Mouse (Mus musculus) large intestine, adult 2 months (tissue): ENCODE measurements around the gene Lrrc8e. TPM values are rescaled to one million over a fixed set of nuclear protein-coding genes. Genes with fewer than 3 reads are reported as not detected.

Experiments used
- polyA plus RNA-seq: library from polyadenylated mRNA; depleted of rRNA; stranded (reverse); fragments of >200 nt; gene quantifications from 2 replicates; pipeline ENCODE4 v1.2.3, GENCODE M21; 2012; rRNA removed

Lrrc8e gene
- polyA plus RNA-seq, 1 experiment: 0.24 TPM

Other genes with a start within 250 kb of the Lrrc8e start
- gene Cd209f, start 121.0 kb upstream of the Lrrc8e start, polyA plus RNA-seq: 0.41 and 1.2 TPM in 2 replicates
- gene Cd209g, start 92.7 kb upstream of the Lrrc8e start, polyA plus RNA-seq: 0.27 and 0.45 TPM in 2 replicates
- 6.2 and 7.9 TPM in 2 replicates for gene Evi5l, start 60.3 kb upstream of the Lrrc8e start, polyA plus RNA-seq
- 0.16 and 0.20 TPM in 2 replicates for gene Prr36, start 9.4 kb upstream of the Lrrc8e start, polyA plus RNA-seq
- gene Map2k7, start 11.9 kb downstream of the Lrrc8e start, polyA plus RNA-seq: 15.6 and 18.7 TPM in 2 replicates
- gene Gm49320, start 12.0 kb downstream of the Lrrc8e start, polyA plus RNA-seq: 1.5 and 1.7 TPM in 2 replicates
- gene Tgfbr3l, start 21.4 kb downstream of the Lrrc8e start, polyA plus RNA-seq: 12.0 and 21.4 TPM in 2 replicates
- gene Snapc2, start 26.3 kb downstream of the Lrrc8e start, polyA plus RNA-seq: 24.6 and 30.5 TPM in 2 replicates
- 13.0 and 24.6 TPM in 2 replicates for gene Ctxn1, start 32.4 kb downstream of the Lrrc8e start, polyA plus RNA-seq
- 71.5 and 71.7 TPM in 2 replicates for gene Timm44, start 49.1 kb downstream of the Lrrc8e start, polyA plus RNA-seq
- gene Ccl25, start 98.4 kb downstream of the Lrrc8e start, polyA plus RNA-seq: 278 and 368 TPM in 2 replicates
- gene Elavl1, start 98.6 kb downstream of the Lrrc8e start, polyA plus RNA-seq: 43.2 and 47.3 TPM in 2 replicates